Mouse (Mus musculus): ENCODE results near the gene Derl2. TPM values are rescaled to one million over a fixed set of nuclear protein-coding genes. Genes with fewer than 3 reads are reported as not detected.

Derl2 gene
- polyA plus RNA-seq, 1 experiment from 2014 or later, result 37.2 TPM

GRCm38 (mm10) chr11:70960786-70961554 lies 58.7 kb downstream of the Derl2 start:
- H3K27me3 ChIP-seq, result no peaks in the 10 kb centered on the region
- no peaks in the 10 kb centered on the region for H3K4me1 ChIP-seq (replicated peaks)
- 95% methylated on average over 5 of the region's 5 CpGs for WGBS
- no peak overlapping the region for H3K4me3 ChIP-seq (replicated peaks)
- no peak overlapping the region for H3K4me2 ChIP-seq
- no peak overlapping the region for H3K27ac ChIP-seq
- no peaks in the 10 kb centered on the region for H3K9me3 ChIP-seq
- ATAC-seq (ENCODE audit: insufficient number of reproducible peaks, insufficient read depth, low FRiP score, low TSS enrichment, low read depth), result no peak
- H3K9ac ChIP-seq (replicated peaks), result no peak overlapping the region
- H3K36me3 ChIP-seq, result peaks cover 95% of the 10 kb centered on the region

Other genes with a start within 250 kb of the Derl2 start
- gene Scimp, start 207.3 kb downstream of the Derl2 start, polyA plus RNA-seq (2016; fragmentation: Nextera tagmentation; extraction: Ambion mirVana), result not detected in 2 replicates
- 36.9 and 38.0 TPM in 2 replicates for gene Rabep1, start 175.1 kb downstream of the Derl2 start, polyA plus RNA-seq (2016; fragmentation: Nextera tagmentation; extraction: Ambion mirVana)
- gene Nup88, start 49.9 kb downstream of the Derl2 start, polyA plus RNA-seq (2016; fragmentation: Nextera tagmentation; extraction: Ambion mirVana), result 145 and 147 TPM in 2 replicates
- gene Rpain, start 49.6 kb downstream of the Derl2 start, polyA plus RNA-seq (2016; fragmentation: Nextera tagmentation; extraction: Ambion mirVana), result 70.5 and 78.1 TPM in 2 replicates
- 259 and 269 TPM in 2 replicates for gene C1qbp, start 36.8 kb downstream of the Derl2 start, polyA plus RNA-seq (2016; fragmentation: Nextera tagmentation; extraction: Ambion mirVana)
- 28.2 and 29.4 TPM in 2 replicates for gene Dhx33, start 15.4 kb downstream of the Derl2 start, polyA plus RNA-seq (2016; fragmentation: Nextera tagmentation; extraction: Ambion mirVana)
- gene Mis12, start 230 bp downstream of the Derl2 start, polyA plus RNA-seq (2016; fragmentation: Nextera tagmentation; extraction: Ambion mirVana), result 54.0 and 56.8 TPM in 2 replicates
- gene 6330403K07Rik, start 13.7 kb upstream of the Derl2 start, polyA plus RNA-seq (2016; fragmentation: Nextera tagmentation; extraction: Ambion mirVana), result 250 and 257 TPM in 2 replicates
- 0.05 TPM in 2 replicates for gene Nlrp1a, start 124.9 kb upstream of the Derl2 start, polyA plus RNA-seq (2016; fragmentation: Nextera tagmentation; extraction: Ambion mirVana)
- not detected in 2 replicates for gene Nlrp1b, start 210.9 kb upstream of the Derl2 start, polyA plus RNA-seq (2016; fragmentation: Nextera tagmentation; extraction: Ambion mirVana)

All from limb, embryonic 12.5 days (tissue).